Mouse (Mus musculus): ENCODE measurements at regions not wholly inside any gene's neighbourhood (a gene's known extent, or its start where the extent isn't known, plus 50 kb on each side); places are given as distances from the start of the nearest gene placed in this dataset.
"Not testable (repeated sequence)": the region's sequence is repeated elsewhere in the genome, so short reads cannot be mapped to it uniquely, and the experiment has no call there.

DNA sequence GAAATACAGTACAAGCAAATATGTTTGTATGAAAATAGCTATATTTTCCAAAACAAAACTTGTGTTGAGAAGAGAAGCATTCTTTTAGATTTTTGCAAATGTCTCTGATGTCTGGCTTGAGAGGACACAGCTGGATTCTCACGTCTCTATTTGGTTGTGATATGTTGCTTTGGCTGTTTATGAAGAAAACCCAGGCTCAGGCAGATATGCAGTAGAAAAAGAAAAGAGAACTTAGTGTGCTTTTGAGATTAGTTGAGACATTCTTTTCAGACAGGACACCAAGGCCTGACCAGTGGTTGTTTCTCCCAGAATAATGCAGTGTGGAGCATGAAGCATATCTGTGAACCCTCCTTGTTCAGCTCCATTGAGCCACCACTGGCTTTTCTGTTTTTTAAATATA lies 178.8 kb upstream of the Mamld1 start:
- DNase-seq (ENCODE audit: low read depth), result no peak

DNA sequence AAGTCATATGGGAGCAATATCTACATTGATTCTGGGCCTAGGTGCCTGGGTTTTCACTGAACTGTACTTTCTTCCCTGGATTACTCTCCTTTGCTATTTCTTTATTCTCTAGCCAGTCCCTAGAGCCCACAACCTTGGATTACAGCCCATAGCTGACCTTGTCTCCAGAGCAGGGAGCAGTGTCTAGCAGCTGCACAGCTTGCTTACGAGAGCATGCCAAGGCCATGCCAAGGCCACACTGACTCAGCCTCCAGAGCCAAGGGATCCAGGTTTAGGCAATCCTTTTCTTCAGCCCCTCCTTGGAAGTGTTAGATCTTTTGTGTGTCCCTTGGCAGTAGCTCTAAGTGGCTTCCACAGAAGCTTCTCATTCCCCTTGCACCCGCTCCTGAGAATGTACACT lies 168.7 kb upstream of the Mamld1 start:
- no peak for DNase-seq (ENCODE audit: low read depth)

DNA sequence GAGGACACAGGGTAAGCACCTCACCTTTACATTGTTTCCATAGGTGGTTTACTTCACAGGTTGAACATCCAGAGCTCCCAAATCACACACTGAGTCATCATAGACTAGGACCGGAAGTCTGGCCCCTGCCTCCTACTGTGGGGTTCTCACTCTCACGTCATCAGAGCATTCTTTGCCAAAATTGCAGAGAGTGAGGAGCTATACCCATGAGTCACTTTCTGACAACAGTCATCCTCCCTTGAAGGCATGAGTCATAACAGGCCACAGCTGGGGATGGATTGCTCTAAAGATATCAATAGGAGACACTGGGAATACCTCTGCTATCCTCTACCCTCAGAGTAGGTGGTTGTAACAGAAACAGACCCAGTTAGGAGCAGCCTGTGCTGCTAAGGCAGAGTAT lies 166.6 kb upstream of the Mamld1 start:
- peak; percentile 11 for DNase-seq (ENCODE audit: low read depth)

DNA sequence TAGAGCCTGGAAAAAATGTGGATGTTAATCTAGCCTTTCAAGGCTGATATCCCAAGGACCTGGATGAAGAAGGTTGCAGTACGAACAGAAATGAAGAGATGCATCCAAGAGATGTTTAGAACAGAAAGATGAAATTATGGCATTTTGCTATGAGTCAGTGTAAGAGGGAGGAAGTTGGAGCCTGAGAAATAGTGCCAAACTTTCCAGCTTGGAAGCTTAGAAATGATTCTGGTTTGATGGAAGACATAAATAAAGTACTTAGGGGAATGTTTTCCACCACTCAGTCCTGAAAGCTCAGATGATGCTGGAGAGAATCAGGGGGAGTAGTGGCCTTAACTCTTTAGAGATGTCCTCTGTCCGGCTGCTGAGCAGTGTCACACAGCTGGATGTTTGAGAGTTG lies 155.5 kb upstream of the Mamld1 start:
- no peak for DNase-seq (ENCODE audit: low read depth)

DNA sequence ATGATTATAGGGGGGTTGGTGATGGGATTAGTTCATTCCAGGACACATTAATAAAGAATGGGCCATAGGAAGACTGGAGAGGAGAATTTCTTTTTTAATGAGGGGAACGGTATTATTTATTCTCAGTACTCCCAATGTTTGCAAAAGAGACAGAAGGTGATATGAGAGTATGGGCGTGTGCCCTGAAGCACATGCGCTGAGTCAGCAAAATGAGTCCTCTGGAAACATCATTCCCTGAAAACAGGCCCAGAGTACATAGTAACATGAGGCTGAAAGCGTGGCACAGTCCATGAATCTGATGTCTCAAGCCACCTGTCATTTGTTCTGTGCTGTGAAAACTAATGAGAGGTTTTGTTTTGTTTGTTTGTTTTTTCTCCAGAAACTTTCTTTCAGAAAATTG lies 154.5 kb upstream of the Mamld1 start:
- DNase-seq (ENCODE audit: low read depth), result no peak

DNA sequence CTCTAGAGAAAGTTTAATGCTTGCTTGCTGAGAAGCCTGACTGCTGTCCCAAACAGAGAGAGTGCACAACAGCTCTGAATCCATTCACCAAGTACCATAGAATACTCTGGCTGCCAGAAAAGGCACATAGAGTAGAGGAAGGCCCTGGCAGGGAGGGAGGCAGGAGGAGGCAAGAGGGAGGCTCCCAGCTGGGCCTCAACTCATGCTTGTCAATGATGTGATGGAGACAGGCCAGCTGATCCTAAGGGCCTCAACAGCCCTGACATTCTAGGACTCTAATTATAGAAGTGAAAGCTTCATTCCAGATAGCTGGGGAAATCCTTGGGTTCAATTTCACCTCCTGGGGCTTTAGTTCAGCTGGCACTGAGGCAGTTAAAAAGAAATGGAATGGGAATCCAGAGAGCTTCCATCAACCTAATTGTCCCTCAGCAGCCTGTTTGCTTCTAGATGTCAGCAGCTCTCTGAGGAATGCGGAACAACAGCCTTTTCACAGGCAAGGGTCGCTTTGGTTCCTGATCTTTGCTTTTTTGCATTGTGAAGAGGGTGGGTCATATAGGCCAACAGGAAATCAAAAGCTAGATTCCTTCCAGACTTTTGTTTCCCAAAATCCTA lies 152.8 kb upstream of the Mamld1 start:
- no peak for DNase-seq (ENCODE audit: low read depth)

DNA sequence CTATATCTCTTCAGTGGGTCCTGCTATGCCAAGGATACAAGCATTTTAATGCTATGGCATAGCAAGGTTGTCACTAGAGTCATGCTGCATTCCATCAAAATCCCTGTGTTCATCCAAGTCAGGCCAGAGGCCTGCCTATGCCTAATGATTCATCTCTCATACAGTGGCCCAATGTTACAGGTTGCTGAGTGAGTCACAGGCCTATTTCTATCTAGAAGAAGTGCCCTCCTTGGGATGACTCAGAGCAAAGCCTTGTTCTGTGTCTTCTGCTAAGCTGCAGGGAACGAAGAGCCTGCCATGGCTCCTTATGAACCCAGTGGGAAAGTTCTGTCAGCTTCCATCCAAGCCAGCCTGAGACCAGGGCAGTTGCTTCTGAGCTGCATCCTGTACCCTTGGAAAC lies 151.2 kb upstream of the Mamld1 start:
- not testable (repeated sequence) for DNase-seq (ENCODE audit: low read depth)

DNA sequence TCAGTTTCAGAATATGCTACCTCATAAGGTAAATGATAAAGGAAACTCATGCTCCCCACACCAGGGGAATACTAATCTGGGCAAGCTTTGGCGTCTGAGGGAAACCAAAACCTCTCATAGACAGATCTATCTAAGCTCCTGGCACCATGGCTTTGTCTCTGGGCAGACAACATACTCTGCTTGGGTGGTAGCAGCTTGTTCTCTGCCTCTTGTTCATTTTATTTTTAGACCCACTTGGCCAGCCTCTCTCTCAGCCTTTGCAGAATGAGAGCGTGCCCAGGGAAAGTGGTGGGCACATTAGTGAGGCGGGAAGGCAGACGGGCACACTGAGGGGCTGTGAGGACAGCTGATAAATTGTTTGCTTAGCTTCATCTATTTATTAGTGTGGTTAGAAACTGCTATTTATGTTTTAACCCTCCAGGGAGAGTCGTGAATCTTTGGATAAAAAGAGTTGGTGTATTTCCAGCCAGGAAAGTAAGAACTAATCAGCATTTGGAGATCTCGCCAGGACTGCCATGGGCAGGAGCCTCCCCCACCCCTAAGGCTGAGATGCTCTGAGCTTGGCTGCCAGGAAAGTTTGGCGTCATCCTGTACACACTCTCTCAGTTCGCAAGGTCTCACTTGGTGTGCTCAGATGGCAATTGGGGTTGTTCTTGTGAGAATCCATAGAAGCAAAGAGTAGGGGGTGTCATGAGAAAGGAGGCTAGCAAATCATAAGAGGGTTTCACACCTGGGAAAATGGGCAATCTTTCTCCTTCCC lies 150.2 kb upstream of the Mamld1 start:
- no peak for DNase-seq (ENCODE audit: low read depth)

DNA sequence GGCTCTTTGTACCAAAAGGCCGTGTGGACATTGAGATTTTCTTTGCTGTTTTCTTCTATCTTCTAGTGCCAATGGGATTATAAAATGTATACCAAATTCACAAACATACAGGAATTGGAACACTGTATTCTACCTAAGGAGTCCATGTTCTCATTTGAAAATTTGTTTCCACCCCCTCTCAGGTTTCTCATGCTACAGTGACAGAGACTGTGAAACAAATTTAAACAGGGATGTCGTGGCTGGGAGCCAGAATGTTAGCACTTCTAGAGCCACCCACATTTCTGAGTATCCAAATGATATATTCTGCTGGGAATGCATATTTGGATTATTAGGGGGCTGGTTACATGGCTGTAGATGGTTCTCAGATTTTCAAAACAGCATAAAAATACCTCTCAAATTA lies 124.4 kb upstream of the Mamld1 start:
- no peak for DNase-seq (ENCODE audit: low read depth)

DNA sequence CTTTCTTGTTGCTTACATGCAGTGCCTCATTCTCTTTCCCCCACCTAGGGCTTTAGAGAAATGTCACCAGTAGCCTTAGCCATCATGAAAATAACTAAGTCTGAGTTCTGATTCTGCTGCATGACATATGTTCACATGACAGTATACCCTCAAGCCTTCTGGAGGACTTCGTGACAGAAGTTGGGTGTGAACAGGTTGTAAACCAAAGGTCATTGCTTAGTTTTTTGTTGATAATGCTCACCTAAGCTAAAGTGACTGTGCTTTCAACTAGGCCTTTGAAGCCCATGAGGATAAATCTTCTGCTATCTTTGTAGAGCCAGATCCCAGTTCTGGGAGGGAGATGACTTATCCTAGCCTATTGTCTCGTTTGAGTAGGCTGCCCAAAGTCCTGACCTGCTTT lies 118.1 kb upstream of the Mamld1 start:
- DNase-seq (ENCODE audit: low read depth), result no peak

DNA sequence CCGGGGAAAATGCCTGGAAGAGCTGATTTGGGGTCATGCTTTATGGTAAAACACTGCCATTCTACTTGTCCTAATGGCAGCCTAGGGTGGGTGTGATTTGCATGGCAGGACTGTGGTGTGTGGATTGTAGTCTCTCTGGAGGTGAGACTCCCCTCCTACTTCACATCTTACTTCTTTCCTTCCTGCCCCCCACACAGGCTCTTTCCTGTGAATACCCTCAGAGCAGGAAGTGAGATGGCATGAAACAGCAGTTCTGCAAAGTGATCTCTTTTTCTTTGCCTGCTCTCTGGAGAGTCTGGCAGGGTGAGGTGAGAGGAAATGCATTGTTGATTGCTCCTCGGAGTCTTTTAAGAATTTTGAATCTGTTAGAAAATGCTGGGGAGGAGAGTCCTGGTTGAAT lies 104.7 kb upstream of the Mamld1 start:
- DNase-seq (ENCODE audit: low read depth), result no peak

DNA sequence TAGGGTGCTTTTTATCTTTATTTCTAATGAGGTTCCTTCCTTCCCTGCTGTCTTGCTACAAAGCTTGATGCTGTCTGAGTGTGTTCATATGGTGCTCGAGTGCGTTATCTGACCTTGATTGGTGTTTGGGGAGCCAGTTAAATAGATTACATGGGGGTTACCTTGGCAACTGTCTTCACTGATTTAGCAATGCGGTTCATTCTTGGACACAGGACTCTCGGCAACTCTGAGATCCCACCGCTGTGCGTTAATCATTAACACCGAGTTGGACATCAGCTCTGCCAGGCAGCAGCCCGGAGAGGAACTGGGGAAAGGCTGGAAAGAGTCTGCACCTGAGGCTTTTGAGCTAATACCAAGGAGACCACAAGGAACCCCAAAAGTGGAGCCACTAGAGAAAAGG lies 104.0 kb upstream of the Mamld1 start:
- DNase-seq (ENCODE audit: low read depth), result no peak

DNA sequence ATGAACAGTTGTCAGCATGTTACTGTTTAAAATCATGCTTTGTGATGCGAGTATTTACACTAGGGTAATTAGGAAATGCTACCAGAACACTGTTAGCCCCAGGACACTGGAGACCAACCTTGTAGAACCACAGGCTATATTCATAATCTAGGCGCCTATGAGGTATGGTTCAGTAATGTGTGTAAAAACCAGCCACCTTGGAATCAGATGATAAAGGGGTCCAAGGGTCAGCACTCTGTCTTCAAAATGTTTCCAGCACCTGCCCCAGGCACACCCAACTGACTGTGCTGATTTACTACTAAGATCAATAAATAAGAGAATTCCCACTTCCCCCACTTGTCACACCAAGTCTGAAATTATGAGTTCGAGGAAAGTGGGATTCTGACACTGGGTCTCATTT lies 100.8 kb upstream of the Mamld1 start:
- no peak for DNase-seq (ENCODE audit: low read depth)

DNA sequence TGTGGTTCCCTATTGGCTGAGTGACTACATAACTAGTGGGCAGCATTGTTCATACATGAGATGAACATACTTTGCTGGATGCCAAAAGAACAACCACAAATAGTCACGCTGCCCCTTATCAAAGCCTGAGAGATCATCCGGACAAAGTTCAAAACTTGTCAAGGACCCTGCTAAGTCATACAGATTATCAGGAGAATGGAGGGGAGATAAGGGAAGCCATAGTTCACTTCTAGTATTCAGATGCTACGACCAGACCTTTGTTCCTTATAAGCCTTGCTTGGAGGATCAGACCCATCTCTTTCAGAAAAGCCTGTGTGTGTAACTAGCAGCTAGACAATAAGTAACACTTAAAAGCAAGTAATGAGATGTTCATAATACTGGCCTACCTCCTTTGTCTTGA lies 97.0 kb upstream of the Mamld1 start:
- no peak for DNase-seq (ENCODE audit: low read depth)

All from NIH3T3 (cell line).